Mouse (Mus musculus): ENCODE data around the gene Pprc1. TPM values are rescaled to one million over a fixed set of nuclear protein-coding genes. Genes with fewer than 3 reads are reported as not detected.
A peak's percentile ranks its signal among the peaks of the same experiment; 100 is the strongest.

The Pprc1 gene
- polyA plus RNA-seq, 1 experiment = 3.9 TPM

GRCm38 (mm10) chr19:46060845-46061244 is 16.2 kb downstream of the Pprc1 start:
- H3K4me1 ChIP-seq (ENCODE audit: control insufficient read depth, insufficient read depth, insufficient read length, low read length) = peaks cover 5% of the 10 kb centered on the region; the same call in 1 of the 2 replicates
- no peak overlapping the region for H3K4me3 ChIP-seq (ENCODE audit: insufficient read depth, low read depth, low read length)
- no peak overlapping the region for H3K27ac ChIP-seq (replicated peaks; ENCODE audit: low read depth, low read length)

- Histone ChIP-seq H3K4me1 (ENCODE audit: control insufficient read depth, insufficient read depth, insufficient read length, low read length) (no peaks in the 10 kb centered on the region), H3K4me3 (ENCODE audit: insufficient read depth, low read depth, low read length) (no peak overlapping the region), H3K27ac (replicated peaks; ENCODE audit: low read depth, low read length) (no peak overlapping the region)
These were observed 23.4 kb downstream of the Pprc1 start for GRCm38 (mm10) chr19:46068054-46068453.

GRCm38 (mm10) chr19:46073285-46073684 is 28.6 kb downstream of the Pprc1 start:
- 0 out of 2 replicates have a peak, but pooled peaks cover 6% of the 10 kb centered on the region for H3K4me1 ChIP-seq (ENCODE audit: control insufficient read depth, insufficient read depth, insufficient read length, low read length)
- H3K4me3 ChIP-seq (ENCODE audit: insufficient read depth, low read depth, low read length) = no peak overlapping the region
- H3K27ac ChIP-seq (replicated peaks; ENCODE audit: low read depth, low read length) = no peak overlapping the region

GRCm38 (mm10) chr19:46074266-46074665 is 29.6 kb downstream of the Pprc1 start:
- Histone ChIP-seq H3K4me1 (ENCODE audit: control insufficient read depth, insufficient read depth, insufficient read length, low read length) (0 out of 2 replicates have a peak, but pooled peaks cover 6% of the 10 kb centered on the region), H3K27ac (replicated peaks; ENCODE audit: low read depth, low read length) (no peak overlapping the region), H3K4me3 (ENCODE audit: insufficient read depth, low read depth, low read length) (no peak overlapping the region)

- Histone ChIP-seq H3K4me3 (ENCODE audit: insufficient read depth, low read depth, low read length) (peak within 1 kb of the TSS; percentile 90), H3K27ac (replicated peaks; ENCODE audit: low read depth, low read length) (peak within 1 kb of the TSS; percentile 59), H3K4me1 (ENCODE audit: control insufficient read depth, insufficient read depth, insufficient read length, low read length) (0 out of 2 replicates have a peak, but pooled peaks cover 6% of the 10 kb centered on the region)
These were observed 31.2 kb downstream of the Pprc1 start, which contains the start of gene Nolc1 for GRCm38 (mm10) chr19:46075616-46076607. Gene Nolc1, plus strand, starts transcription at chr19:46075863.

- Histone ChIP-seq H3K4me1 (ENCODE audit: control insufficient read depth, insufficient read depth, insufficient read length, low read length) (0 out of 2 replicates have a peak, but pooled peaks cover 6% of the 10 kb centered on the region), H3K4me3 (ENCODE audit: insufficient read depth, low read depth, low read length) (no peak overlapping the region), H3K27ac (replicated peaks; ENCODE audit: low read depth, low read length) (no peak overlapping the region)
These were observed 33.8 kb downstream of the Pprc1 start for GRCm38 (mm10) chr19:46078535-46078934.

GRCm38 (mm10) chr19:46085185-46085584 is 40.5 kb downstream of the Pprc1 start:
- H3K4me1 ChIP-seq (ENCODE audit: control insufficient read depth, insufficient read depth, insufficient read length, low read length) = no peaks in the 10 kb centered on the region
- no peak overlapping the region for H3K27ac ChIP-seq (replicated peaks; ENCODE audit: low read depth, low read length)
- H3K4me3 ChIP-seq (ENCODE audit: insufficient read depth, low read depth, low read length) = no peak overlapping the region

- H3K4me3 ChIP-seq (ENCODE audit: insufficient read depth, low read depth, low read length) = no peak overlapping the region
- no peak overlapping the region for H3K27ac ChIP-seq (replicated peaks; ENCODE audit: low read depth, low read length)
- H3K4me1 ChIP-seq (ENCODE audit: control insufficient read depth, insufficient read depth, insufficient read length, low read length) = no peaks in the 10 kb centered on the region
These were observed 41.7 kb downstream of the Pprc1 start for GRCm38 (mm10) chr19:46086337-46086736.

- Histone ChIP-seq H3K27ac (replicated peaks; ENCODE audit: low read depth, low read length) (no peak overlapping the region), H3K4me1 (ENCODE audit: control insufficient read depth, insufficient read depth, insufficient read length, low read length) (no peaks in the 10 kb centered on the region), H3K4me3 (ENCODE audit: insufficient read depth, low read depth, low read length) (no peak overlapping the region)
These were observed 43.2 kb downstream of the Pprc1 start for GRCm38 (mm10) chr19:46087871-46088270.

- Histone ChIP-seq H3K4me3 (ENCODE audit: insufficient read depth, low read depth, low read length) (no peak overlapping the region), H3K4me1 (ENCODE audit: control insufficient read depth, insufficient read depth, insufficient read length, low read length) (no peaks in the 10 kb centered on the region), H3K27ac (replicated peaks; ENCODE audit: low read depth, low read length) (no peak overlapping the region)
These were observed 47.0 kb downstream of the Pprc1 start for GRCm38 (mm10) chr19:46091641-46092040.

GRCm38 (mm10) chr19:46094144-46094543 is 49.5 kb downstream of the Pprc1 start:
- Histone ChIP-seq H3K27ac (replicated peaks; ENCODE audit: low read depth, low read length) (no peak overlapping the region), H3K4me3 (ENCODE audit: insufficient read depth, low read depth, low read length) (no peak overlapping the region), H3K4me1 (ENCODE audit: control insufficient read depth, insufficient read depth, insufficient read length, low read length) (no peaks in the 10 kb centered on the region)

GRCm38 (mm10) chr19:46095291-46095690 is 50.6 kb downstream of the Pprc1 start:
- no peak overlapping the region for H3K27ac ChIP-seq (replicated peaks; ENCODE audit: low read depth, low read length)

GRCm38 (mm10) chr19:46096396-46096795 is 51.7 kb downstream of the Pprc1 start:
- no peaks in the 10 kb centered on the region for H3K4me1 ChIP-seq (ENCODE audit: control insufficient read depth, insufficient read depth, insufficient read length, low read length)
- H3K27ac ChIP-seq (replicated peaks; ENCODE audit: low read depth, low read length) = 0 out of 2 replicates have a peak overlapping the region, but pooled peaks have one; percentile 0
- H3K4me3 ChIP-seq (ENCODE audit: insufficient read depth, low read depth, low read length) = no peak overlapping the region

More at GRCm38 (mm10) chr19:46095291-46095690, 50.6 kb downstream of the Pprc1 start:
- no peaks in the 10 kb centered on the region for H3K4me1 ChIP-seq (ENCODE audit: control insufficient read depth, insufficient read depth, insufficient read length, low read length)
- H3K4me3 ChIP-seq (ENCODE audit: insufficient read depth, low read depth, low read length) = no peak overlapping the region

GRCm38 (mm10) chr19:46099561-46099960 is 54.9 kb downstream of the Pprc1 start:
- Histone ChIP-seq H3K4me1 (ENCODE audit: control insufficient read depth, insufficient read depth, insufficient read length, low read length) (no peaks in the 10 kb centered on the region), H3K27ac (replicated peaks; ENCODE audit: low read depth, low read length) (no peak overlapping the region), H3K4me3 (ENCODE audit: insufficient read depth, low read depth, low read length) (no peak overlapping the region)

GRCm38 (mm10) chr19:46103437-46104186 is 58.9 kb downstream of the Pprc1 start:
- Histone ChIP-seq H3K4me3 (ENCODE audit: insufficient read depth, low read depth, low read length) (no peak overlapping the region), H3K4me1 (ENCODE audit: control insufficient read depth, insufficient read depth, insufficient read length, low read length) (no peaks in the 10 kb centered on the region), H3K27ac (replicated peaks; ENCODE audit: low read depth, low read length) (peak overlapping the region; percentile 23)
